Mouse (Mus musculus): ENCODE measurements around the gene Tbc1d16.

Tbc1d16 gene

GRCm38 (mm10) chr11:119144801-119145475 is 83.4 kb downstream of the Tbc1d16 start:
- no peak for DNase-seq (ENCODE audit: low read depth, low spot score)

GRCm38 (mm10) chr11:119143376-119144002 is 84.8 kb downstream of the Tbc1d16 start:
- no peak for DNase-seq (ENCODE audit: low read depth, low spot score)

GRCm38 (mm10) chr11:119142615-119143014 is 85.7 kb downstream of the Tbc1d16 start:
- DNase-seq (ENCODE audit: low read depth, low spot score): no peak

GRCm38 (mm10) chr11:119139026-119139425 is 89.3 kb downstream of the Tbc1d16 start:
- DNase-seq (ENCODE audit: low read depth, low spot score): no peak

GRCm38 (mm10) chr11:119138205-119138604 is 90.1 kb downstream of the Tbc1d16 start:
- no peak for DNase-seq (ENCODE audit: low read depth, low spot score)

- no peak for DNase-seq (ENCODE audit: low read depth, low spot score)
Measured at GRCm38 (mm10) chr11:119134586-119134985, 93.7 kb downstream of the Tbc1d16 start.

- DNase-seq (ENCODE audit: low read depth, low spot score): no peak
Measured at GRCm38 (mm10) chr11:119133437-119134221, 94.7 kb downstream of the Tbc1d16 start.

- no peak for DNase-seq (ENCODE audit: low read depth, low spot score)
Measured at GRCm38 (mm10) chr11:119132198-119133035, 95.9 kb downstream of the Tbc1d16 start.

- DNase-seq (ENCODE audit: low read depth, low spot score): no peak
Measured at GRCm38 (mm10) chr11:119130081-119130765, 98.1 kb downstream of the Tbc1d16 start.

- no peak for DNase-seq (ENCODE audit: low read depth, low spot score)
Measured at GRCm38 (mm10) chr11:119129281-119130058, 98.8 kb downstream of the Tbc1d16 start.

- DNase-seq (ENCODE audit: low read depth, low spot score): no peak
Measured at GRCm38 (mm10) chr11:119128668-119129280, 99.5 kb downstream of the Tbc1d16 start.

GRCm38 (mm10) chr11:119127686-119128473 is 100.4 kb downstream of the Tbc1d16 start:
- DNase-seq (ENCODE audit: low read depth, low spot score): no peak

- no peak for DNase-seq (ENCODE audit: low read depth, low spot score)
Measured at GRCm38 (mm10) chr11:119127147-119127546, 101.2 kb downstream of the Tbc1d16 start.

- DNase-seq (ENCODE audit: low read depth, low spot score): no peak
Measured at GRCm38 (mm10) chr11:119125929-119126861, 102.1 kb downstream of the Tbc1d16 start.

GRCm38 (mm10) chr11:119124536-119124935 is 103.8 kb downstream of the Tbc1d16 start:
- no peak for DNase-seq (ENCODE audit: low read depth, low spot score)

GRCm38 (mm10) chr11:119123522-119124319 is 104.6 kb downstream of the Tbc1d16 start:
- no peak for DNase-seq (ENCODE audit: low read depth, low spot score)

- no peak for DNase-seq (ENCODE audit: low read depth, low spot score)
Measured at GRCm38 (mm10) chr11:119122396-119122795, 105.9 kb downstream of the Tbc1d16 start.
